Mouse (Mus musculus) brain, embryonic 14.5 days (tissue): ENCODE measurements around the gene Pcdh19.

ENCODE experiments used
- CTCF ChIP-seq: fragments of 200-500 bp; IDR thresholded peaks from 2 replicates; pipeline ENCODE4 v1.5.1; 2012; ENCODE audit warnings: inconsistent platforms, mild to moderate bottlenecking, moderate library complexity, borderline replicate concordance; ENCODE audit not compliant: insufficient read depth, insufficient read length; ENCODE audit errors: extremely low read depth
- POLR2A ChIP-seq: fragments of 200-500 bp; IDR thresholded peaks from 2 replicates; pipeline ENCODE4 v1.6.1; 2012; ENCODE audit warnings: mild to moderate bottlenecking, inconsistent platforms, borderline replicate concordance; ENCODE audit not compliant: poor library complexity, insufficient read depth, insufficient read length, severe bottlenecking; ENCODE audit errors: extremely low read depth

GRCm38 (mm10) chrX:133575601-133576382 lies 113.0 kb downstream of the Pcdh19 start:
- TF ChIP-seq CTCF (no peak), POLR2A (no peak)
